Mouse (Mus musculus): ENCODE data around the gene Snx17.

Snx17 gene

GRCm38 (mm10) chr5:31226641-31227040 lies 33.6 kb downstream of the Snx17 start:
- DNase-seq (ENCODE audit: low read depth, low spot score): no peak

- DNase-seq (ENCODE audit: low read depth, low spot score): peak; percentile 92
Observed at GRCm38 (mm10) chr5:31240637-31241521, 47.9 kb downstream of the Snx17 start, which contains the start of the genes Nrbp1 and Gm9970. Gene Nrbp1 (plus strand): TSS chr5:31240864. Gene Gm9970 (minus strand): TSS chr5:31241232.

DNA sequence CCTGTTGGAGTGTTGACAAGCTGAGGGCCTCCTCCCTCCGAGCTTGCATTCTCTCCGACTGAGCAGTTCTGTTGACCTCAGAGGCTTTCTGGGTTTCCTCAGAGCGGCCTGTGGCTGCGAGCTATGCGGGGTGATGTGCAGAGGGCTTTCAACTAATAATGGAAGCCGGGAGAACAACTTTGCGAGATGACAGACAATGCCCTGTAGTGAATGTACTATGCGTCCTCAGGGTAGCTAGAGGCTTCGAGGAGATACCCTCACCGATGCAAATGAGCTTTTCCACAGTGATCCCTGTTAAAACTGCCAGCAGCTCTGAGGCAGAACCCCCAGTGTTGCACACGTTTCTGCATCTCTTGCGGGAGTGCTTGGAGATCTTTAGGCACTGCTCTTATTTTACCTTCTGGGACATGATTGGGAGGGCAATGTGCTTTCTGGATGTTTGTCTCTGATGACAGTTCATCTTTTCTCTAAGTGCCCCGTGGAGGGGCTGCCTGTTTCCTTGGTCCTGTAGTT lies 48.6 kb downstream of the Snx17 start:
- DNase-seq (ENCODE audit: low read depth, low spot score): no peak

GRCm38 (mm10) chr5:31242191-31242590 lies 49.2 kb downstream of the Snx17 start:
- DNase-seq (ENCODE audit: low read depth, low spot score): no peak

Measured in telencephalon, adult 2 months (tissue).